Mouse (Mus musculus): ENCODE results near the gene Anapc7. TPM values are rescaled to one million over a fixed set of nuclear protein-coding genes. Genes with fewer than 3 reads are reported as not detected.

Gene Anapc7
- polyA plus RNA-seq, 1 experiment from 2014 or later, result 39.4 TPM

- Histone ChIP-seq H3K27me3 (ENCODE audit: control insufficient read depth, insufficient read depth, low read length) (no peaks in the 10 kb centered on the region), H3K4me1 (ENCODE audit: control insufficient read depth, insufficient read depth, low read length) (peaks cover 5% of the 10 kb centered on the region), H3K9ac (ENCODE audit: low read length) (no peak overlapping the region), H3K27ac (ENCODE audit: low read length) (peak overlapping the region; percentile 50), H3K36me3 (ENCODE audit: control insufficient read depth, insufficient read depth) (peaks cover 91% of the 10 kb centered on the region), H3K4me3 (ENCODE audit: low read length) (no peak overlapping the region), H3K4me2 (ENCODE audit: low read depth, low read length) (no peak overlapping the region), H3K9me3 (replicated peaks; ENCODE audit: control insufficient read depth, low read length) (peaks cover 5% of the 10 kb centered on the region; the same call in 1 of the 2 replicates)
- 74% methylated on average over 19 of the region's 19 CpGs for WGBS
- peak; percentile 68 for ATAC-seq (replicated peaks; ENCODE audit: extremely low read depth, insufficient read depth, low FRiP score)
Measured at GRCm38 (mm10) chr5:122439400-122440094, 18.1 kb downstream of the Anapc7 start.

DNA sequence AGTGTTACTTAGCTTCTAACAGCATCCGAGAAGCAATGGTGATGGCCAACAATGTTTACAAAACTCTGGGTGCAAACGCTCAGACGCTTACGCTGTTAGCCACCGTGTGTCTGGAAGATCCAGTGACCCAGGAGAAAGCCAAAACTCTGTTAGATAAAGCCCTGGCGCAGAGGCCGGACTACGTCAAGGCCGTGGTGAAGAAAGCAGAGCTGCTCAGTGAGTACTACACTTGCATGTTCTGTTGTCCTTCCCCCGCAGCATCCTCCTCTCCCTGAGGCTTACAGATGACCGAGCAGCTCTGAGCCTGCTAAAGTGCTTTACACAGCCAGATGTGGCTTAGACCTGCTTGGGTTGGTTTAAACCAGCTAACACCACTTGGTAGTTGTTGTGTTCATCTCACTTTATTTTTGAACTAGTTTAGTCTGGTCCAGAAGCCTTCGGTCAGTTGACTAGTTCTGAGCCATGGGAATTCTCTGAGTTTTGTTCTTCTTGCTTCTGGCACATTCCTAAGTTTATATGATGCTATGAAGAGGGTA is 18.7 kb downstream of the Anapc7 start:
- Histone ChIP-seq H3K4me1 (ENCODE audit: control insufficient read depth, insufficient read depth, low read length) (peaks cover 5% of the 10 kb centered on the region), H3K9me3 (replicated peaks; ENCODE audit: control insufficient read depth, low read length) (peaks cover 5% of the 10 kb centered on the region; the same call in 1 of the 2 replicates), H3K4me3 (ENCODE audit: low read length) (no peak overlapping the region), H3K27me3 (ENCODE audit: control insufficient read depth, insufficient read depth, low read length) (no peaks in the 10 kb centered on the region), H3K36me3 (ENCODE audit: control insufficient read depth, insufficient read depth) (peaks cover 88% of the 10 kb centered on the region), H3K4me2 (ENCODE audit: low read depth, low read length) (no peak overlapping the region), H3K9ac (ENCODE audit: low read length) (no peak overlapping the region), H3K27ac (ENCODE audit: low read length) (peak overlapping the region; percentile 50; the same call in 1 of the 2 replicates)
- WGBS, result 91% methylated on average over 12 of the region's 12 CpGs
- no peak for ATAC-seq (replicated peaks; ENCODE audit: extremely low read depth, insufficient read depth, low FRiP score)

DNA sequence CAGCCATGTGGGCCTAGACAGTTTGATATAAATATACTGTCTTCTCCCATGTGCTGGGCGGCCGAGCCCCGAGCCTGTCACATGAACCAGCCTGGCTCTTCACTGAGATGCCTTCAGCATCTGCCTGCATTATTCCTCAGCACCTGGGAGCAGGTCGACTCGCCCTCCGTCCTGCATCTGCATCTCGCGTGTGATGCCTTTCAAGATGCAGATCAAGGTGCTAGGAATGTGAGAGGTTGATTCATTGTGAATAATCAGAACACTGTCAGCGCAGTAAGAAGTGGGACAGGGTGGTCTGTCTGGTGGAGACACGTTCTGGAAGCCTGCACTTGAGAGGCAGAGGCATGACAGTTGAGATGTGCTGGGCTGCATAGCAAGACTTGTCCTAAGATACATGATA is 23.0 kb downstream of the Anapc7 start:
- Histone ChIP-seq H3K4me1 (ENCODE audit: control insufficient read depth, insufficient read depth, low read length) (no peaks in the 10 kb centered on the region), H3K27me3 (ENCODE audit: control insufficient read depth, insufficient read depth, low read length) (no peaks in the 10 kb centered on the region), H3K36me3 (ENCODE audit: control insufficient read depth, insufficient read depth) (peaks cover 61% of the 10 kb centered on the region), H3K27ac (ENCODE audit: low read length) (no peak overlapping the region), H3K4me3 (ENCODE audit: low read length) (no peak overlapping the region), H3K9me3 (replicated peaks; ENCODE audit: control insufficient read depth, low read length) (no peaks in the 10 kb centered on the region), H3K4me2 (ENCODE audit: low read depth, low read length) (no peak overlapping the region), H3K9ac (ENCODE audit: low read length) (no peak overlapping the region)
- WGBS, result 92% methylated on average over 10 of the region's 10 CpGs
- no peak for ATAC-seq (replicated peaks; ENCODE audit: extremely low read depth, insufficient read depth, low FRiP score)

GRCm38 (mm10) chr5:122445051-122445610 is 23.6 kb downstream of the Anapc7 start:
- ATAC-seq (replicated peaks; ENCODE audit: extremely low read depth, insufficient read depth, low FRiP score), result no peak
- H3K4me1 ChIP-seq (ENCODE audit: control insufficient read depth, insufficient read depth, low read length), result no peaks in the 10 kb centered on the region
- H3K4me2 ChIP-seq (ENCODE audit: low read depth, low read length), result no peak overlapping the region
- 85% methylated on average over 11 of the region's 11 CpGs for WGBS
- peaks cover 55% of the 10 kb centered on the region for H3K36me3 ChIP-seq (ENCODE audit: control insufficient read depth, insufficient read depth)
- H3K9me3 ChIP-seq (replicated peaks; ENCODE audit: control insufficient read depth, low read length), result no peaks in the 10 kb centered on the region
- no peak overlapping the region for H3K27ac ChIP-seq (ENCODE audit: low read length)
- no peak overlapping the region for H3K9ac ChIP-seq (ENCODE audit: low read length)
- H3K4me3 ChIP-seq (ENCODE audit: low read length), result no peak overlapping the region
- H3K27me3 ChIP-seq (ENCODE audit: control insufficient read depth, insufficient read depth, low read length), result no peaks in the 10 kb centered on the region

- no peak overlapping the region for H3K4me2 ChIP-seq (ENCODE audit: low read depth, low read length)
- no peak overlapping the region for H3K27ac ChIP-seq (ENCODE audit: low read length)
- 84% methylated on average over 8 of the region's 8 CpGs for WGBS
- no peak overlapping the region for H3K4me3 ChIP-seq (ENCODE audit: low read length)
- no peak overlapping the region for H3K9ac ChIP-seq (ENCODE audit: low read length)
- H3K4me1 ChIP-seq (ENCODE audit: control insufficient read depth, insufficient read depth, low read length), result no peaks in the 10 kb centered on the region; the same call in 1 of the 2 replicates
- no peaks in the 10 kb centered on the region for H3K9me3 ChIP-seq (replicated peaks; ENCODE audit: control insufficient read depth, low read length)
- ATAC-seq (replicated peaks; ENCODE audit: extremely low read depth, insufficient read depth, low FRiP score), result no peak
- peaks cover 33% of the 10 kb centered on the region for H3K36me3 ChIP-seq (ENCODE audit: control insufficient read depth, insufficient read depth)
- H3K27me3 ChIP-seq (ENCODE audit: control insufficient read depth, insufficient read depth, low read length), result no peaks in the 10 kb centered on the region
Measured at GRCm38 (mm10) chr5:122447857-122448256, 26.4 kb downstream of the Anapc7 start.

DNA sequence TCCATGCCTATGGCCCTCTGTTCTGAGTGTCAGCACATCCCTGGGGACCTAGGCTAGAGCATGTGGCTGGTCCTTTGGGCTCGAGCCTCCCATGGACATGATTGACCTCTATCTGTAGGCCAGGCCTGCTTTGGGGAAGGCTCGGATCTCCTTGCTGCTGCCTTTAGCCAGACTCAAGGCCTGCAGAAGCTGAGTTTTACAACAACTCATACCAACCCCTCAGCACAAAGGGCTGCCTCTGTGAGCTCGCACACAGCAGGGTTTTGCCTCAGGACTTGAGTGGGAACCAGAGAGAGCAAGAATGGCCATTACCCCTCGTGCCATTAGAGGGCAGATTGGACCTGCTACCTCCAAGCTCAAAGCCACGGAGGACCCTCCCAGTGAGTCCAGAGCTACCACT is 27.4 kb downstream of the Anapc7 start:
- no peaks in the 10 kb centered on the region for H3K9me3 ChIP-seq (replicated peaks; ENCODE audit: control insufficient read depth, low read length)
- no peak overlapping the region for H3K9ac ChIP-seq (ENCODE audit: low read length)
- no peak overlapping the region for H3K4me3 ChIP-seq (ENCODE audit: low read length)
- H3K4me1 ChIP-seq (ENCODE audit: control insufficient read depth, insufficient read depth, low read length), result no peaks in the 10 kb centered on the region; the same call in 1 of the 2 replicates
- ATAC-seq (replicated peaks; ENCODE audit: extremely low read depth, insufficient read depth, low FRiP score), result no peak
- H3K27me3 ChIP-seq (ENCODE audit: control insufficient read depth, insufficient read depth, low read length), result no peaks in the 10 kb centered on the region
- H3K36me3 ChIP-seq (ENCODE audit: control insufficient read depth, insufficient read depth), result peaks cover 34% of the 10 kb centered on the region
- no peak overlapping the region for H3K4me2 ChIP-seq (ENCODE audit: low read depth, low read length)
- WGBS, result 74% methylated on average over 5 of the region's 5 CpGs
- H3K27ac ChIP-seq (ENCODE audit: low read length), result no peak overlapping the region

DNA sequence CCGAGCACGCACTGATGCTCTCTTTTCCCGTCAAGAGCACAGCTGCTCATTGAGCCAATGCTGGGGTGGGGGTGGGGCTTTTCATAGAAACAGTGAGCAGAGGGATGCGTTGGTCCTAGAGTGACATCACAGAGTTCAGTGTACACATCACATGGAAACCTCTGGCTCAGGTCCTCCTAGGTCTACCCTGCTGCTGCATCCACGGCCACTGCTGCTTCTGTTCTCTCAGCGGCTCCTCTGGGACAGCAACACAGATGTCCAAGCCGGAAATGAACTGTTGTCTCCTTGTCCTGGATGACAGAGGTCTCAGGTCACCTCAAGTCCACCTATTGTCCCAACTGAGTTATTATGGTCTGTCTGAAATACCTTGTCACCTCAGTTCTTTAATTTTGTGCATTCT is 28.5 kb downstream of the Anapc7 start:
- Histone ChIP-seq H3K9me3 (replicated peaks; ENCODE audit: control insufficient read depth, low read length) (no peaks in the 10 kb centered on the region), H3K4me3 (ENCODE audit: low read length) (no peak overlapping the region), H3K27ac (ENCODE audit: low read length) (no peak overlapping the region), H3K27me3 (ENCODE audit: control insufficient read depth, insufficient read depth, low read length) (no peaks in the 10 kb centered on the region), H3K9ac (ENCODE audit: low read length) (no peak overlapping the region), H3K4me1 (ENCODE audit: control insufficient read depth, insufficient read depth, low read length) (peaks cover 4% of the 10 kb centered on the region; the same call in 1 of the 2 replicates), H3K4me2 (ENCODE audit: low read depth, low read length) (no peak overlapping the region), H3K36me3 (ENCODE audit: control insufficient read depth, insufficient read depth) (peaks cover 35% of the 10 kb centered on the region)
- ATAC-seq (replicated peaks; ENCODE audit: extremely low read depth, insufficient read depth, low FRiP score), result no peak
- 60% methylated on average over 7 of the region's 7 CpGs for WGBS

DNA sequence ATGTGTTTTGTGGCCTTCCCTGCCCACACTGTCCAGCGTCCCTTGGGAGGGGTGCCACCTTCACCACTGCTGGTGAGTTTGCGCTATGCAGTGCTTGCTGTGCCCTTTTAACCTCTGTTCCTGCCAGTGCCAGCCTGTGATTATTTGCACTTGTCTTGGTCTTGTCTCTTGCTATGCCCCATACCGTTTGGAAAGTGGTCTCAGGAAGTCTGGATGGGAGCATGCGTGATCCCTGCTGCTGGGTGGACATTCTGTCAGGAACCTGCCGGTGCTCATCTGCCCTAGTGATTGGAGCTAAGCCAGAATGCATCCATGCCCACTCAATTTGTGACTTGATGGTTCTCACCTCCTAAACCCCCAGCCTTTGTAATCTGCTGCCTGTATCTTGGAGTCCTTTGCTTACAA is 29.4 kb downstream of the Anapc7 start:
- peaks cover 40% of the 10 kb centered on the region for H3K36me3 ChIP-seq (ENCODE audit: control insufficient read depth, insufficient read depth)
- WGBS, result 37% methylated on average over 5 of the region's 5 CpGs
- peak overlapping the region; percentile 66 for H3K27ac ChIP-seq (ENCODE audit: low read length)

DNA sequence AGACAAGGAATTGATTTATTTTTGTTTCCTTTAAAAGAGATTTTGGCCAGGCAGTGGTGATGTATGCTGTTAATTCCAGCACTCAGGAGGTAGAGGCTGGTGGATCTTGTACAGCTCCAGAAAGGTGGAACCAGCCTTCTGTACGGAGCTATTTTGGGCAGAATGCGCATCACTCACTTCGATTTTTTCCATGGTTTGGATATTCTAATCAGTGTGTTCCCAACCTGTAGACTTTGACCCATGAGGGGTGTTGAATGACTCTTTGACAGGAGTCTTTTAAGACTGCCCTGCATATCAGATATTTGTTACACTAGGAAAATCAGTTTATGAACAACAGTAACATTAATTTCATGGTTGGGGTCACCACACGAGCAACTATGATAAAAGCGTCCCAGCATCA is 29.8 kb downstream of the Anapc7 start:
- no peak for ATAC-seq (replicated peaks; ENCODE audit: extremely low read depth, insufficient read depth, low FRiP score)
- Histone ChIP-seq H3K4me2 (ENCODE audit: low read depth, low read length) (no peak overlapping the region), H3K9ac (ENCODE audit: low read length) (no peak overlapping the region), H3K4me1 (ENCODE audit: control insufficient read depth, insufficient read depth, low read length) (peaks cover 4% of the 10 kb centered on the region; the same call in 1 of the 2 replicates), H3K27me3 (ENCODE audit: control insufficient read depth, insufficient read depth, low read length) (no peaks in the 10 kb centered on the region), H3K9me3 (replicated peaks; ENCODE audit: control insufficient read depth, low read length) (no peaks in the 10 kb centered on the region), H3K27ac (ENCODE audit: low read length) (peak overlapping the region; percentile 66), H3K36me3 (ENCODE audit: control insufficient read depth, insufficient read depth) (peaks cover 38% of the 10 kb centered on the region), H3K4me3 (ENCODE audit: low read length) (no peak overlapping the region)
- WGBS, result 69% methylated on average over 5 of the region's 5 CpGs

More for the DNA sequence above, 29.4 kb downstream of the Anapc7 start:
- no peak for ATAC-seq (replicated peaks; ENCODE audit: extremely low read depth, insufficient read depth, low FRiP score)
- Histone ChIP-seq H3K4me1 (ENCODE audit: control insufficient read depth, insufficient read depth, low read length) (peaks cover 4% of the 10 kb centered on the region; the same call in 1 of the 2 replicates), H3K9ac (ENCODE audit: low read length) (no peak overlapping the region), H3K9me3 (replicated peaks; ENCODE audit: control insufficient read depth, low read length) (no peaks in the 10 kb centered on the region), H3K27me3 (ENCODE audit: control insufficient read depth, insufficient read depth, low read length) (no peaks in the 10 kb centered on the region), H3K4me2 (ENCODE audit: low read depth, low read length) (no peak overlapping the region), H3K4me3 (ENCODE audit: low read length) (no peak overlapping the region)

All from heart, embryonic 16.5 days (tissue).